Mouse (Mus musculus): ENCODE measurements around the gene Gm9639. TPM values are rescaled to one million over a fixed set of nuclear protein-coding genes. Genes with fewer than 3 reads are reported as not detected.
"Not testable (repeated sequence)": the region's sequence is repeated elsewhere in the genome, so short reads cannot be mapped to it uniquely, and the experiment has no call there.

The Gm9639 gene
- polyA plus RNA-seq (2016; fragmentation: Nextera tagmentation; extraction: Ambion mirVana): not detected in 2 replicates

DNA sequence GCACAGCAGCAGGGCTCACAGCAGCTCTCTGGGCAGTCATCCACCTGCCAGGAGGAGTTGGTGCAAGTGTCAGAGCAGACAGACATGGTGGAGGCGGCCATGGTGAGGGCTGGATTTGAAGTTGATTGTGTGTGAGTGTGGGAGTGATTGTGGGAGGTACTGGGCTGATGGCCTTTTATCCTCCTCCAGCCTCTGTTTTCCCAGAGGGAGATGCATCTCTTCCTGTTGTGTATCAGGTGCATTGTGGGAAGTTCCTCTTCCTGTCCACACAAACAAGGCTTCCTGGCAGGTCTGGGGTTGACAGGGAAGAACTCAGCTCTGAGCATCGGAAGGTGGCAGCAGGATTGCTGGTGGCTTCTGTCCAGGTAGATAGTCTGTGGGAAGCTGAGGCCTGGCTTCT lies at the start of gene Gm9639:
Gm9639 (minus strand) TSS at position 101 of the 400 bp plus-strand sequence.
- H3K36me3 ChIP-seq: no peaks in the 10 kb centered on the region
- H3K9me3 ChIP-seq: no peaks in the 10 kb centered on the region
- H3K4me1 ChIP-seq (replicated peaks): peaks cover 37% of the 10 kb centered on the region
- WGBS: 46% methylated on average over 2 of the region's 2 CpGs
- peak within 1 kb of the TSS; percentile 69; the same call in 1 of the 2 replicates for H3K27ac ChIP-seq
- H3K4me3 ChIP-seq: no peak within 1 kb of the TSS
- DNase-seq (ENCODE audit: low spot score): no peak
- H3K27me3 ChIP-seq (ENCODE audit: insufficient read depth, poor library complexity, severe bottlenecking): no peaks in the 10 kb centered on the region

DNA sequence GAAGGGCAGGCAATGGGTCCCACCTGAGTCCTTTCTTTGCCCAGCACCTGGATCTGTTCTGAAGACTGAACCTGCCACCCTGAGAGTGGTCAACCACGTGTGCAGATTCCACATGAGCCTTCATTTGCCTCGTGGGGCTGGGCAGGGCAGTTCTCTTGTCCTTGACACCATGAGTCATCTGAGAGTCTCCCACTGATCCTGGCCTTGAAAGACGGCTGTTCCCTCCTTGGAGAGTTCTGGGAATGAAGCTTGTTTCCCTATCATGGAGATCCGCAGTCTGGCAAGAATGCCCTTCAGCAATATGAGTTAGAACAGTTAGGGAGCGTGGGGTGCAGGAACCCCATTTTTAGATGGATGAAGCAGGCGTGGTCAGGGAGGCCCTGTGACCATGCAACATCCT lies 44.1 kb upstream of the Gm9639 start:
- peaks cover 6% of the 10 kb centered on the region; the same call in 1 of the 2 replicates for H3K4me1 ChIP-seq (replicated peaks)
- peaks cover 15% of the 10 kb centered on the region for H3K9me3 ChIP-seq
- no peaks in the 10 kb centered on the region for H3K27me3 ChIP-seq (ENCODE audit: insufficient read depth, poor library complexity, severe bottlenecking)
- no peak for DNase-seq (ENCODE audit: low spot score)
- whole genome bisulfite sequencing: 80% methylated on average over 6 of the region's 6 CpGs
- H3K36me3 ChIP-seq: no peaks in the 10 kb centered on the region
- H3K27ac ChIP-seq: no peak overlapping the region
- no peak overlapping the region for H3K4me3 ChIP-seq

DNA sequence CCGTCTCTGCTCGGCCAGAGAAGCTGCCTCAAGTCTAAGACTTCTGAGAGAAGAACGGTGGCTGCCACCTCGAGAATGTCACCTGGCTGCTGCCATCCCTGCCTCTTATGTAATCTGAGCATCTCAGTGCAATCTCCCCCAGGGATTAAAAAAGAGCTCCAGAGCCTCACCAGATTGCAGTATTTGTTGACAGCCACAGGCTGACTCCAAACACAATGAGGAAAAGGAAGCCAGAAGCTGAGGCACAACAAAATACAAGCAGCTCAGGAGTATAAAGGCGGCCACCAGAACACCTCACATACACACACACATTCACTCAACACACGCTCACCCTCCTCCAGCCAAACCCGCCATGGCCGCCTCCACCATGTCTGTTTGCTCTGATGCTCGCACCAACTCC lies 40.8 kb upstream of the Gm9639 start, which contains the start of gene Krtap10-10:
Krtap10-10 (plus strand) TSS at position 301 of the 400 bp plus-strand sequence.
- no peak for DNase-seq (ENCODE audit: low spot score)
- WGBS: 73% methylated on average over 9 of the region's 9 CpGs

DNA sequence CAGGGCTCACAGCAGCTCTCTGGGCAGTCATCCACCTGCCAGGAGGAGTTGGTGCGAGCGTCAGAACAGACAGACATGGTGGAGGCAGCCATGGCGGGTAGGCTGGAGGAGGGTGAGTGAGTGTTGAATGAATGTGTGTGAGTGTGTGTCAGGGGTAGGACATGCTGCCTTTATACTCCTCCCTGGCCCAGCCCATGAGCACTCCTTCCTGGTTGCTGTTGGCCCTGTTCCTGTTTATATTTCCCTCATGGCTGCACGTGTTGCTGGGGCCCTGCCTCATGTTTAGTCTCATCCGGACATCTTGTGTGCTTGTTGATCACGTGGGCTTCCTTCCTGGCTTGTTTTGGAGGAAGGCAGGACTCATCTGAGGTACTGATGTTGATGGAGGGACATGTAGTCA lies 32.1 kb upstream of the Gm9639 start, which contains the start of gene Krtap10-4:
Krtap10-4 (minus strand) TSS at position 145 of the 400 bp plus-strand sequence.
- Histone ChIP-seq H3K27me3 (ENCODE audit: insufficient read depth, poor library complexity, severe bottlenecking) (no peaks in the 10 kb centered on the region), H3K9me3 (peaks cover 5% of the 10 kb centered on the region; the same call in 1 of the 2 replicates), H3K36me3 (no peaks in the 10 kb centered on the region), H3K4me1 (replicated peaks) (no peaks in the 10 kb centered on the region), H3K4me3 (no peak within 1 kb of the TSS), H3K27ac (no peak within 1 kb of the TSS)
- 67% methylated on average over 6 of the region's 6 CpGs for WGBS
- no peak for DNase-seq (ENCODE audit: low spot score)

More for the DNA sequence above, 40.8 kb upstream of the Gm9639 start, which contains the start of gene Krtap10-10:
- peaks cover 6% of the 10 kb centered on the region; the same call in 1 of the 2 replicates for H3K4me1 ChIP-seq (replicated peaks)
- H3K9me3 ChIP-seq: no peaks in the 10 kb centered on the region
- H3K27me3 ChIP-seq (ENCODE audit: insufficient read depth, poor library complexity, severe bottlenecking): no peaks in the 10 kb centered on the region
- no peak within 1 kb of the TSS for H3K27ac ChIP-seq
- H3K4me3 ChIP-seq: no peak within 1 kb of the TSS
- no peaks in the 10 kb centered on the region for H3K36me3 ChIP-seq

DNA sequence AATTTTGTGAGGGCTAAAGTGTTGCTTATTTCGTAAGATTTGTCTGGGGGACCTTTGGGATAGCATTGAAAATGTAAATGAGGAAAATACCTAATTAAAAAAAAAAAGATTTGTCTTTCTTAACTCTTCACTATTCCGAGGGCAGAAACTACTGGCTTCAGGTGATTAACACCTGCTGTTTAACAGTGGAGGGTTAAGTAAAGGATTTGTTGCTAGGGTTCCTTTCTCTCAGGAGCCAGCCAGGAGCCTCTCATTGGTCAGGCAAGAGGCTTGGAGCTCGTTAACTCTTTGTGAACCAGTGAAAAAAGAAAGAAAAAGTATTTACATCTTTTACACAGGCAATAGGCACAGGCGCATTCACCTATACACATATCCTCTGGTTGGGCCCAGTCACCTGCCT lies 24.3 kb upstream of the Gm9639 start:
- 40% methylated on average over 4 of the region's 4 CpGs for WGBS
- Histone ChIP-seq H3K4me1 (replicated peaks) (peaks cover 7% of the 10 kb centered on the region; the same call in 1 of the 2 replicates), H3K4me3 (no peak overlapping the region), H3K27me3 (ENCODE audit: insufficient read depth, poor library complexity, severe bottlenecking) (no peaks in the 10 kb centered on the region), H3K36me3 (no peaks in the 10 kb centered on the region), H3K27ac (no peak overlapping the region), H3K9me3 (peaks cover 5% of the 10 kb centered on the region; the same call in 1 of the 2 replicates)
- no peak for DNase-seq (ENCODE audit: low spot score)

DNA sequence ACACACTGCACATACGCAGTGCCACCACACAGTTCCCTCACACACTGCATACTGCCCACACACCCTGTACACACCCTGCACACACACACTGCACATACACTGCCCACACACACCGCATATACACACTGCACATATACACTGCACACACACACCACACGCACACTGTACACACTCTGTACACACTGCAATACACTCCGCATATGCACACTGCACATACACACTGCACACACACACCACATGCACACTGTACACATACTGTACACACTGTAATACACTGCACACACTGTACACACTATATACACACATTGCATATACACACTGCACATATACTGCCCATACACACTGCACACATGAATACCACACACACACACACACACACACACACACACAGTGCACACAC lies 23.6 kb upstream of the Gm9639 start:
- Histone ChIP-seq H3K9me3 (no peaks in the 10 kb centered on the region), H3K4me3 (no peak overlapping the region), H3K27ac (no peak overlapping the region), H3K27me3 (ENCODE audit: insufficient read depth, poor library complexity, severe bottlenecking) (no peaks in the 10 kb centered on the region), H3K36me3 (no peaks in the 10 kb centered on the region), H3K4me1 (replicated peaks) (peaks cover 7% of the 10 kb centered on the region; the same call in 1 of the 2 replicates)
- WGBS: 93% methylated on average over 4 of the region's 4 CpGs
- no peak for DNase-seq (ENCODE audit: low spot score)

DNA sequence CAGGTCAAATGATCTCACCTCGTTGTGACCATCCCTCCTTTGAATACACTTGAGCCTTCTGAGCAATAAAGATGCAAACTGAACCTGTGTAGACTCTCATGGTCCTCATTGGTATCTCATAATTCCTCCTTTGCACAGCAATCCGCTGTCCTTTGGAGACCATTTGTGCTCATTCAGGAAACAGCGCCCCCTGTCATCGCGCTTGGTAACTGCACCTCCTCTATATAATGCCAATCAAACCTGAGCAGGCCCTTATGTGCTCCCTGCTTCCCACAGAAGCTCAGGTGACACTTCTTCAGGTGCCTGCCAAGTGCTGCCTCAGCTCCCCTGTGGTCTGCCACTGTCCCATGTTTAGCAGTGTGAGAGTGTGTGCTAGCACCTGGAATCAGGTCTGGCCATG lies 20.6 kb upstream of the Gm9639 start:
- Histone ChIP-seq H3K36me3 (no peaks in the 10 kb centered on the region), H3K4me1 (replicated peaks) (peaks cover 7% of the 10 kb centered on the region; the same call in 1 of the 2 replicates), H3K9me3 (no peaks in the 10 kb centered on the region), H3K27me3 (ENCODE audit: insufficient read depth, poor library complexity, severe bottlenecking) (no peaks in the 10 kb centered on the region), H3K4me3 (no peak overlapping the region), H3K27ac (0 out of 2 replicates have a peak overlapping the region, but pooled peaks have one; percentile 35)
- 31% methylated on average over 5 of the region's 5 CpGs for WGBS
- DNase-seq (ENCODE audit: low spot score): peak; percentile 33

DNA sequence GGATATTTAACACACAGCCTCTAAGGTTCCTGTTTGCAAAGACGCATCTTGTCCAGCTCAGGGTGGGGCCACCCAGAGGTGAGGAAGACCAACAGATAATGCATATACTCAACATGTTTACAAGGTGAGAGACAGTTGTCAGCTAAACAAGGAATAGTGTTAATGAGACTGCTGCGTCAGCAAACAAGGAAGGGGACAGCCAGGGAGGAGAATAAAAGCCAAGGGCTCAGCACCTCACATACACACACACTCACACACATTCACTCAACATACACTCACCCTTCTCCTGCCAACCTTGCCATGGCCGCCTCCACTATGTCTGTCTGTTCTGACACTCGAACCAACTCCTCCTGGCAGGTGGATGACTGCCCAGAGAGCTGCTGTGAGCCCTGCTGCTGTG lies 19.5 kb upstream of the Gm9639 start, which contains the start of gene Gm2696:
Gm2696 (plus strand) TSS at position 301 of the 400 bp plus-strand sequence.
- no peak for DNase-seq (ENCODE audit: low spot score)
- Histone ChIP-seq H3K4me3 (no peak within 1 kb of the TSS), H3K36me3 (no peaks in the 10 kb centered on the region), H3K9me3 (peaks cover 3% of the 10 kb centered on the region; the same call in 1 of the 2 replicates), H3K27me3 (ENCODE audit: insufficient read depth, poor library complexity, severe bottlenecking) (no peaks in the 10 kb centered on the region), H3K4me1 (replicated peaks) (peaks cover 7% of the 10 kb centered on the region; the same call in 1 of the 2 replicates), H3K27ac (0 out of 2 replicates have a peak within 1 kb of the TSS, but pooled peaks have one; percentile 35)
- WGBS: 57% methylated on average over 4 of the region's 4 CpGs

DNA sequence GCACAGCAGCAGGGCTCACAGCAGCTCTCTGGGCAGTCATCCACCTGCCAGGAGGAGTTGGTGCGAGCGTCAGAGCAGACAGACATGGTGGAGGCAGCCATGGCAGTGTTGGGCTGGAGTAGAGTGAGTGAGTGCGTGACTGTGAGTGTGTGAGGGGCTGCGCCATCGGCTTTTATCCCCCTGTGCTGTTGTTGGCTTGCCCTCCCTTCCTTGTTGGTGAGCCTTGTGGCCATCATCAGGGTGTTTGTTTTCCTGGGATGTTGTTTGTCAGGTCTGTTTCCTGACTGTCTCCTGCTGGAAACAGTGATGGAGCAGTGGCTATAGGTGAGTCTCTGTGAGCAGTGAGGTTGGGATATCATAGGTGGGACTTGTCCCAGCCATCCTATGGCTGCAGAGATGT lies 16.9 kb upstream of the Gm9639 start, which contains the start of gene Gm9507:
Gm9507 (minus strand) TSS at position 101 of the 400 bp plus-strand sequence.
- WGBS: 72% methylated on average over 5 of the region's 5 CpGs

DNA sequence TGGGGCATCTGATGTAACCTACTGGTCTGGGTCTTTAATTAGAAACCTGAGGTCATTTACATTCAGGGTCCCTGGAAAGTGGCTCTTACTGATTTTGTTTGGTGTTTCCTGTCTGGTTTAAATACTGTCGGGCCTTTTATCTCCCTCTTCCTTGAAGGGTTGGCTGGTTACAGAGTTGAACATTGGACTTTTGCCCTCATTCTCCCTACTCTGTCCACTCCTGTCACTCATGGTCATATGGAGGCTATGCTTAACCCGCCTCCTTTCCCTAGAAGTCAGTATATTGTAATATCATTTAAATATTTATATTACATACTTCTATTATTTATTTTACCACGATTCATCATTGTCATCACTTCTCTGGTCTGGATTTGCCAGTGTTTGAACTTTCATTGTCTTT lies 9.2 kb upstream of the Gm9639 start:
- peaks cover 6% of the 10 kb centered on the region; the same call in 1 of the 2 replicates for H3K9me3 ChIP-seq
- no peak overlapping the region for H3K4me3 ChIP-seq
- 82% methylated on average over 3 of the region's 3 CpGs for WGBS
- H3K27ac ChIP-seq: no peak overlapping the region
- peaks cover 3% of the 10 kb centered on the region for H3K4me1 ChIP-seq (replicated peaks)
- no peak for DNase-seq (ENCODE audit: low spot score)
- H3K36me3 ChIP-seq: no peaks in the 10 kb centered on the region
- H3K27me3 ChIP-seq (ENCODE audit: insufficient read depth, poor library complexity, severe bottlenecking): no peaks in the 10 kb centered on the region

More for the DNA sequence above, 16.9 kb upstream of the Gm9639 start, which contains the start of gene Gm9507:
- H3K36me3 ChIP-seq: no peaks in the 10 kb centered on the region
- H3K27me3 ChIP-seq (ENCODE audit: insufficient read depth, poor library complexity, severe bottlenecking): no peaks in the 10 kb centered on the region
- no peak within 1 kb of the TSS for H3K4me3 ChIP-seq
- peaks cover 7% of the 10 kb centered on the region; the same call in 1 of the 2 replicates for H3K4me1 ChIP-seq (replicated peaks)
- DNase-seq (ENCODE audit: low spot score): no peak
- no peak within 1 kb of the TSS for H3K27ac ChIP-seq
- peaks cover 9% of the 10 kb centered on the region for H3K9me3 ChIP-seq

DNA sequence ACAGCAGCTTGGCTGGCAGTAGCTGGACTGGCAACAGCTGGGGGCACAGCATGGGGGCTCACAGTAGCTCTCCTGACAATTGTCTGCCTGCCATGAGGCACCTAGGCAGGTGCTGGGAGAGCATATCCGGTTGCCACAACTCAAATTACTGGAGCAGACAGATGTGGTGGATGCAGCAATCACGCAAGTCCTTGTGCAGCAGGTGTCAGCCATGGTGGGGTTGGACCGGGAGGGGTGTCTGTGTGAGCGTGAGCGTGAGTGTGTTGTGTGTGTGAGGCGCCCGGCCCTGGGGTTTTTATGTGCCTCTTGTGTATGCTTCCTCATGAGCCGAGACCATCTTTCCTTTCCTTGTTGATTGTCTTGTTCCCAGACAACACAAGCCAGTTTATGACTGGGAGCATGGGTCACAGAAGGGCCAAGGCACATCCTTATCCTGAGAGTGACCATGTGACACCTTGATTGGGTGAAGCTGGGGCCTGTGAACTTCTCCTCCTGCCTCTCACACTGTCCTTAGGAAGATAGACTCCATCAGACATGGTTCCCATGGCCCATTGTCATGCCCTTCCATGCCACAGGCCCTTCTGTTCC lies 4.1 kb upstream of the Gm9639 start, which contains the start of gene Gm19668:
Gm19668 (minus strand) TSS at position 213 of the 588 bp plus-strand sequence.
- H3K4me1 ChIP-seq (replicated peaks): peaks cover 29% of the 10 kb centered on the region
- H3K4me3 ChIP-seq: no peak within 1 kb of the TSS
- no peaks in the 10 kb centered on the region for H3K27me3 ChIP-seq (ENCODE audit: insufficient read depth, poor library complexity, severe bottlenecking)
- H3K36me3 ChIP-seq: no peaks in the 10 kb centered on the region
- WGBS: 54% methylated on average over 8 of the region's 8 CpGs
- H3K9me3 ChIP-seq: no peaks in the 10 kb centered on the region
- DNase-seq (ENCODE audit: low spot score): no peak
- peak within 1 kb of the TSS; percentile 74 for H3K27ac ChIP-seq

DNA sequence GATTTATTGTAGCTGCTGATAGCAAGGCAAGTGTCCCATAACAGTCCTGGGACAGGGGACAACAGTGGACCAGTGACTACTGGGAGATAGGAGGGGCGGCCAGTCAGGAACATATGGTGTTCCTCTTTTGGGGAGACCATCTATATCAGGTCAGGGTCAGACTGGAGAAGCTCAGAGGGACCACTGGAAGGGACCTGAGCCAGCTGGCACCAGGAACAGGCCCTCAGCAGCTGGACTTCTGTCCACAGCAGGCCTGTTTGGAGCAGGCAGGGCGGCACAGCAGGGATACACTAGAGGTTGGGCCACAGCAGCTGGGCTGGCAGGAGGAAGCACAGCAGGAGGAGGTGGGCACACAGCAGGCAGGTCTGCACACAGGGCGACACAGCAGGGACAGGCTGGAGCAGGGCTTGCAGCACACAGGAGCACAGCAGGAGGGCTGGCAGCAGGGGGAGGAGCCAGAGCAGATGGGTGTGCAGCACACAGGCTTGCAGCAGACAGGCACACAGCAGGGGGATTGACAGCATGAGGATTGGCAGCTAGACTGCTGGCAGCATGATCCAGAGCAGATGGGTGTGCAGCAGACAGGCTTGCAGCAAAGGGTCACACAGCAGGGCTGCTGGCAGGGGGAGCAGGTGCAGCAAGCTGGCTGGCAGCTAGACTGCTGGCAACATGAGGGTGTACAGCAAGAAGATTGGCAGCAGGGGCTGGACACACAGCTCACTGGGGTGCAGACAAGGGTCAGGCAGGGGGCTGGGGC lies 3.5 kb upstream of the Gm9639 start:
- H3K4me3 ChIP-seq; H3K27me3 ChIP-seq (ENCODE audit: insufficient read depth, poor library complexity, severe bottlenecking); H3K36me3 ChIP-seq; DNase-seq (ENCODE audit: low spot score); H3K9me3 ChIP-seq: not testable (repeated sequence)
- Histone ChIP-seq H3K27ac (peak overlapping the region; percentile 74), H3K4me1 (replicated peaks) (peaks cover 35% of the 10 kb centered on the region)
- WGBS: 39% methylated on average over 3 of the region's 3 CpGs
